Mouse (Mus musculus) limb, embryonic 11.5 days (tissue): ENCODE measurements around the gene Tnfrsf26. TPM values are rescaled to one million over a fixed set of nuclear protein-coding genes. Genes with fewer than 3 reads are reported as not detected.

Experiments used
- microRNA-seq: library from miRNA; unstranded; fragments of <30 nt; microRNA quantifications from one replicate; pipeline ENCODE4, GENCODE M21; 2016
- polyA plus RNA-seq: library from polyadenylated mRNA; unstranded; fragments of >200 nt; fragmentation: Nextera tagmentation; extraction: Ambion mirVana; gene quantifications from 2 replicates; pipeline ENCODE4 v1.2.1, GENCODE M21; 2014

Gene Tnfrsf26
- polyA plus RNA-seq, 1 experiment from 2014 or later, result 0.05 TPM

Small RNA genes lying within 50 kb of the gene (microRNA-seq; reads per million reads assigned to microRNA genes)
- gene Mir7064, result 1.5 reads per million

Other genes with a start within 250 kb of the Tnfrsf26 start
- gene Cdkn1c, start 167.7 kb downstream of the Tnfrsf26 start, polyA plus RNA-seq, result 1,044 and 1,081 TPM in 2 replicates
- gene Slc22a18, start 155.0 kb downstream of the Tnfrsf26 start, polyA plus RNA-seq, result 0.96 and 0.97 TPM in 2 replicates
- 7.5 and 9.6 TPM in 2 replicates for gene Phlda2, start 125.6 kb downstream of the Tnfrsf26 start, polyA plus RNA-seq
- 194 and 196 TPM in 2 replicates for gene Nap1l4, start 79.6 kb downstream of the Tnfrsf26 start, polyA plus RNA-seq
- gene Cars, start 28.6 kb downstream of the Tnfrsf26 start, polyA plus RNA-seq, result 62.2 and 65.7 TPM in 2 replicates
- gene Tnfrsf22, start 20.9 kb upstream of the Tnfrsf26 start, polyA plus RNA-seq, result 12.9 and 13.8 TPM in 2 replicates
- 0.09 and 0.58 TPM in 2 replicates for gene Tnfrsf23, start 57.1 kb upstream of the Tnfrsf26 start, polyA plus RNA-seq
- 17.2 and 17.9 TPM in 2 replicates for gene Osbpl5, start 128.3 kb upstream of the Tnfrsf26 start, polyA plus RNA-seq
- gene Mrgprg, start 138.3 kb upstream of the Tnfrsf26 start, polyA plus RNA-seq, result not detected in 2 replicates
- 2.0 and 2.2 TPM in 2 replicates for gene Mrgpre, start 155.8 kb upstream of the Tnfrsf26 start, polyA plus RNA-seq
- gene Nadsyn1, start 194.1 kb upstream of the Tnfrsf26 start, polyA plus RNA-seq, result 7.8 and 8.4 TPM in 2 replicates
- gene Dhcr7, start 194.4 kb upstream of the Tnfrsf26 start, polyA plus RNA-seq, result 56.0 and 60.6 TPM in 2 replicates
- not detected in 2 replicates for gene Gm498, start 238.1 kb upstream of the Tnfrsf26 start, polyA plus RNA-seq